Mouse (Mus musculus): ENCODE measurements around the gene Mmp10.

Mmp10 gene

GRCm38 (mm10) chr9:7502051-7502450 lies at the start of gene Mmp10:
Gene Mmp10, plus strand, starts transcription at chr9:7502352.
- no peak for DNase-seq (ENCODE audit: low spot score in 2 of 2)

GRCm38 (mm10) chr9:7453302-7453701 lies 48.9 kb upstream of the Mmp10 start:
- no peak for DNase-seq (ENCODE audit: low spot score in 2 of 2)

DNA sequence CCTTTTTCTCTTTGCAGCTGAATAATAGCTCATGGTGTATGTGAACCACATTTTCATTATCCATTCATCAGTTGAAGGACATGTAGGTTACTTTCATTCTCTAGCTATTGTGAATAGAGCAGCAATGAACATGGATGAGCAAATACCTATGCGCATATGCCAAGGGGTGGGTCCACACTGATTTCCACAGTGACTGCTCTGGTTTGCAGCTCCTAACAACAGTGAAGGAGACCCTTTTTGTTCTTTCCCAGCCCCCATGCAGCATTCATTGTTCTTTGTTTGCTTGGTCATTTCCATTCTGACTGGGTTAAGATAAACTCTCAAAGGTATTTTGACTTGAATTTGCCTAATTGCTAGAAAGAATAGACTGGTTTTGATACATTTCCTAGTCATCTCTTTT lies 31.9 kb upstream of the Mmp10 start:
- DNase-seq (ENCODE audit: low spot score in 2 of 2) = no peak

GRCm38 (mm10) chr9:7483684-7484394 lies 18.3 kb upstream of the Mmp10 start:
- no peak for DNase-seq (ENCODE audit: low spot score in 2 of 2)

- no peak for DNase-seq (ENCODE audit: low spot score in 2 of 2)
Measured at GRCm38 (mm10) chr9:7501138-7501537, 1.0 kb upstream of the Mmp10 start.

- DNase-seq (ENCODE audit: low spot score in 2 of 2) = no peak
Measured at GRCm38 (mm10) chr9:7507321-7507876, 5.2 kb downstream of the Mmp10 start.

- no peak for DNase-seq (ENCODE audit: low spot score in 2 of 2)
Measured at GRCm38 (mm10) chr9:7509619-7510233, 7.6 kb downstream of the Mmp10 start.

- no peak for DNase-seq (ENCODE audit: low spot score in 2 of 2)
Measured at GRCm38 (mm10) chr9:7517944-7518571, 15.9 kb downstream of the Mmp10 start.

DNA sequence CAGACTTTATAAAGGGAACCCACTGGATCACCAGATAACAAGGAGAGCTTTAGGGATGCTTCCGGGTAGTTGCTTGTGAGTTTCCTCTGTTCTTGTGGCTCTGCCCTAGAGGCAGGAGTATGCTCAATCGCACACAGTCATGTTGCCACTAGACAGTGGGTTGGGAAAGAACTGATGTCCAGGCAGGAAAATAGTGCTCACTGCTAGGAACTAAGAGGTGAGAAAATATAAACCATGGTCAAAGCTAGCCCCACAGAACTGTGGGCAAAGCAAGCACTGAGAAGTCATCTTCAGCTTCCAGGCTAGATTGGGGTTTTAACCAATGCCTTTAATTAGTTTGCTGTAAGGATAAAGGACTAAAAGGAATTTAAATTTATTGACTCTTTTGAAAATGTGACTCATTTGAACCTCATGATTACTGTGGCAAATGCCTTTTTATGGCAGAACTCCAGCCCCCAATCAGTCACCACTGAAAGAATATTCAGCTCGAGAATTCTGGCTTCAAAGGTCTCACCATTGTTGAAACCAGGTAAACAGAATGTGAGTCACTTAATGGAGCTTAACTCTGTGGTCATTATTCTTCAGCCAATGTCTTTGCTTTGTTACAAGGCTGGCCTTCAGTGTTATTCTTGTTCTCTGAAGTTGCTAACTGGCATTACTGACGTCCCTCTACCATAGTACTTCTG lies 24.2 kb downstream of the Mmp10 start:
- DNase-seq (ENCODE audit: low spot score in 2 of 2) = no peak

DNA sequence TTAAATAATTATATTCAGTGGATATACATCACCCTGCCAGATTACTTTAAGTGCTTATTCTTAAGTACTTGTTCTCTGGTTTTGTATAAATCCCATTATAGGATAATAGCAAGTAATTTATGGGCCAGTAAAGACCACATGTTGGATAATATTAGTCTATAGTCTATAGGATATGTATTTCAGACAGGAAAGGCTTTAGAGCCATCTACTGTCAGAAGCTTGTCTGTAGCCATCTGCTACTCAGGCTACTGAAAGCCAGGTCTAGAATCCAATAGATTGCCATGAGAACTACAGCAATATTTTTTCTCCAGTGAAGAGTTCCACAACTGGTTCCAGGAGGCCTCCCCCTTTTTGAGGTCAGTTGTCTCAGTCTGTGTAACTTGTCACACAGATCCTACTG lies 40.6 kb downstream of the Mmp10 start:
- DNase-seq (ENCODE audit: low spot score in 2 of 2) = no peak

GRCm38 (mm10) chr9:7544923-7545457 lies 42.8 kb downstream of the Mmp10 start:
- no peak for DNase-seq (ENCODE audit: low spot score in 2 of 2)

DNA sequence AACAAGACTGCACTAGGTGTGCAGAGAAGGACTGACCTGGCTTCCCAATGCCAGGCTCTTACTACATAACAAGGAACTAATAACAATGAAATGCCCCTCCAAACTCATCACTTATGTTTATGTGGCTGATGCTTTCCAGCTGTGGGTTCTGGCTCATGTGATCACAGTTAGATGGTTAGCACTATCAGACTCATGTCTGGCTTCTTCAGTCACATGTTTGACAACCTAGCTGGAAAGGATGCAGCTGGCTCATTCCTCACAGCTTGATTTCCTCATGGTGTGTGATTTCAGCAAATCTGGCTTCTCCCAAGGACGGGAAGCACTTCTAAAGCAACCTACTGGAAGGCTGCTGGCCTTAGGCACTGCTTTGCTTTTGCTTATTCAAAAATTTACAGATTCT lies 43.3 kb downstream of the Mmp10 start:
- no peak for DNase-seq (ENCODE audit: low spot score in 2 of 2)

DNA sequence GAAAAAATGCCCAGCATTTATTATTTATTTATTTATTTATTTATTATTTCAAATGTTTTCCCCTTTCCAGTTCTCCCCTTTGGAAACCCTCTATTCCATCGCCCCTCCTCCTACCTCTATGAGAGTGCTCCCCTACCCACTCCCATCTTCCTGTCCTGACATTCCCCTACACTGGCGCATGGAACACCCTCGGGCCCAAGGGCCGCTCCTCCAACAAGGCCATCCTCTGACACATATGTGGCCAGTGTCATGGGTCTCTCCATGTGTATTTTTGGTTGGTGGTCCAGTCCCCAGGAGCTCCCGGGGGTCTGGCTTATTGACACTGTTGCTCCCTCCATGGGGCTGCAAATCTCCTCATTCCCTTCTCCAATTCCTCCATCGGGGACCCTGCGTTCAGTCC lies 43.8 kb downstream of the Mmp10 start:
- DNase-seq (ENCODE audit: low spot score in 2 of 2) = no peak

- DNase-seq (ENCODE audit: low spot score in 2 of 2) = no peak
Measured at GRCm38 (mm10) chr9:7551943-7552342, 49.8 kb downstream of the Mmp10 start.

DNA sequence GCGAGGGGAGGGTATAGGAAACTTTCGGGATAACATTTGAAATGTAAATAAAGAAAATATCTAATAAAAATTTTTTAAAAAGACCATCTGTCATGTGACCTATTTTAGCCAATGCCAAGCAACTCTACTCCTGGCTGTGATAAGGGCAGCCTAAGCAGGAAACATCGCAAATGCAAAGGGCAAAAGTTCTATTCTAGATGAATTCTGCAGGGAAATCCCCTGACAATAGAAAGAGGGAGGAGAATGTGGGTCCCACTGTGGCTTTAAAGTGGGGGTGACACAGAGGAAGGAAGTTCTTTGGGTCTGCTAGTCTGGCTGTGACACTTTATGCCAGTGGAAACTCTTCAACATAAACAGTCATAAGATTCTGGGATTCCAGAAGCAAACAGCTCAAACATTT lies 51.4 kb downstream of the Mmp10 start:
- no peak for DNase-seq (ENCODE audit: low spot score in 2 of 2)

GRCm38 (mm10) chr9:7554382-7554781 lies 52.2 kb downstream of the Mmp10 start:
- DNase-seq (ENCODE audit: low spot score in 2 of 2) = no peak

GRCm38 (mm10) chr9:7558221-7559017 lies 56.3 kb downstream of the Mmp10 start, which contains the start of gene Mmp8:
Gene Mmp8, plus strand, starts transcription at chr9:7558456.
- DNase-seq (ENCODE audit: low spot score in 2 of 2) = no peak
